Mouse (Mus musculus) C2C12 (cell line): Measurements from ENCODE around the gene Sertad3. TPM values are rescaled to one million over a fixed set of nuclear protein-coding genes. Genes with fewer than 3 reads are reported as not detected.
A peak's percentile ranks its signal among the peaks of the same experiment; 100 is the strongest.

Experiments used
- H3K27me3 ChIP-seq: one replicate; pipeline ENCODE4 v1.6.1; 2011; ENCODE audit not compliant: control insufficient read depth, insufficient read depth, insufficient read length
- H3K36me3 ChIP-seq: one replicate; pipeline ENCODE4 v1.6.1; 2011; ENCODE audit not compliant: control insufficient read depth, insufficient read depth
- H3K4me3 ChIP-seq: one replicate; pipeline ENCODE4 v1.5.1; 2011; ENCODE audit warnings: mild to moderate bottlenecking, control low read depth; ENCODE audit not compliant: poor library complexity, insufficient read depth, severe bottlenecking
- H3K79me2 ChIP-seq: one replicate; pipeline ENCODE4 v1.6.1; 2011; ENCODE audit not compliant: control insufficient read depth, insufficient read depth
- H3K79me3 ChIP-seq: one replicate; pipeline ENCODE4 v1.6.1; 2011; ENCODE audit warnings: low read depth, control low read depth
- H3ac ChIP-seq: one replicate; pipeline ENCODE3; 2011; ENCODE audit warnings: low read depth; ENCODE audit not compliant: control insufficient read depth, insufficient read length
- CEBPB ChIP-seq: IDR thresholded peaks from one replicate; pipeline ENCODE4 v1.6.1; 2011; ENCODE audit warnings: low read depth, mild to moderate bottlenecking, control low read depth, moderate library complexity
- CTCF ChIP-seq: IDR thresholded peaks from one replicate; pipeline ENCODE4 v1.5.1; 2011; ENCODE audit not compliant: control insufficient read depth, insufficient read depth, insufficient read length
- FOSL1 ChIP-seq: IDR thresholded peaks from one replicate; pipeline ENCODE4 v1.8.0; 2011; ENCODE audit warnings: mild to moderate bottlenecking, low read length; ENCODE audit not compliant: poor library complexity, insufficient read depth, severe bottlenecking
- MAX ChIP-seq: IDR thresholded peaks from one replicate; pipeline ENCODE4 v1.6.1; 2011; ENCODE audit warnings: mild to moderate bottlenecking, control low read depth
- MYOD1 ChIP-seq: IDR thresholded peaks from one replicate; pipeline ENCODE4 v1.6.1; 2011; ENCODE audit warnings: low read depth; ENCODE audit not compliant: control insufficient read depth, insufficient read length
- MYOG ChIP-seq: IDR thresholded peaks from one replicate; pipeline ENCODE4 v1.6.1; 2011; ENCODE audit not compliant: control insufficient read depth, insufficient read length; ENCODE audit errors: extremely low read depth
- USF1 ChIP-seq: IDR thresholded peaks from one replicate; pipeline ENCODE4 v1.6.1; 2011; ENCODE audit warnings: low read depth, mild to moderate bottlenecking, control low read depth, moderate library complexity
- polyA plus RNA-seq: library from polyadenylated mRNA; unstranded; fragments of >200 nt; fragmentation: generic; extraction: Trizol; gene quantifications from one replicate; pipeline ENCODE4 v1.2.1, GENCODE M21; 2012; ENCODE audit warnings: missing spikeins

The Sertad3 gene
- polyA plus RNA-seq, 1 experiment: 12.5 TPM

DNA sequence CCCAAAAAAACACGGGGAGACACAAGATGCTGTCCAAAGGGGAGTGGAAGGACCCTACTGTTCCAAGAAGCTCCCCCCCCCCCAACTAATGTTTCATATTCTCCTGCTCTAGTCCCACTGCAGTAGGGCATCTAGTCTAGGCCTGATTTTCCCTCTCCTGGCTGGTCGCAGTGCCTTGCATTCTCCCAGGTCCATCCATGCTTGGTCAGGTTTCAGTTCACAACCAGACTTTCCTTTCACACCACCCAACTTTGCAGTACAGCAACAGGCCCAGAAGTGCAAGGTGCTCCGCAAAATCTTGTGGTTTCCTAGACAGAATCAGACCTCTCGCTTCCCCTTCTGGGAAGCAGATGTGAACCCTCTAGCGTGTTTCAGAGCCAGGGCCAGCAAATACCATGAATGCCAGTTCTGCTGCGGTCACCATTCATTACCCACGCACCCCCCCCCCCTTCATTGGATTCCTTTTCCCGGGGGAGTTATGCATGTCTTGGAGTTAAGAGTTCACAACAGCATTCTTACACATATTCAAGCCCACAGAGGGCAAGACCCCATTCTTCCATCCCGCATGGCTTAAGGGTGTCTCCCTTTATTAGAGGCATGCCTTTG is 33.3 kb downstream of the Sertad3 start:
- peaks cover 2% of the 10 kb centered on the region for H3K79me3 ChIP-seq
- peaks cover 8% of the 10 kb centered on the region for H3K79me2 ChIP-seq
- H3K27me3 ChIP-seq: no peaks in the 10 kb centered on the region
- H3K4me3 ChIP-seq: no peak overlapping the region
- no peak overlapping the region for H3ac ChIP-seq
- no peaks in the 10 kb centered on the region for H3K36me3 ChIP-seq
- TF ChIP-seq MYOG (no peak), USF1 (no peak), FOSL1 (no peak), CTCF (no peak), CEBPB (no peak), MYOD1 (no peak), MAX (no peak)

DNA sequence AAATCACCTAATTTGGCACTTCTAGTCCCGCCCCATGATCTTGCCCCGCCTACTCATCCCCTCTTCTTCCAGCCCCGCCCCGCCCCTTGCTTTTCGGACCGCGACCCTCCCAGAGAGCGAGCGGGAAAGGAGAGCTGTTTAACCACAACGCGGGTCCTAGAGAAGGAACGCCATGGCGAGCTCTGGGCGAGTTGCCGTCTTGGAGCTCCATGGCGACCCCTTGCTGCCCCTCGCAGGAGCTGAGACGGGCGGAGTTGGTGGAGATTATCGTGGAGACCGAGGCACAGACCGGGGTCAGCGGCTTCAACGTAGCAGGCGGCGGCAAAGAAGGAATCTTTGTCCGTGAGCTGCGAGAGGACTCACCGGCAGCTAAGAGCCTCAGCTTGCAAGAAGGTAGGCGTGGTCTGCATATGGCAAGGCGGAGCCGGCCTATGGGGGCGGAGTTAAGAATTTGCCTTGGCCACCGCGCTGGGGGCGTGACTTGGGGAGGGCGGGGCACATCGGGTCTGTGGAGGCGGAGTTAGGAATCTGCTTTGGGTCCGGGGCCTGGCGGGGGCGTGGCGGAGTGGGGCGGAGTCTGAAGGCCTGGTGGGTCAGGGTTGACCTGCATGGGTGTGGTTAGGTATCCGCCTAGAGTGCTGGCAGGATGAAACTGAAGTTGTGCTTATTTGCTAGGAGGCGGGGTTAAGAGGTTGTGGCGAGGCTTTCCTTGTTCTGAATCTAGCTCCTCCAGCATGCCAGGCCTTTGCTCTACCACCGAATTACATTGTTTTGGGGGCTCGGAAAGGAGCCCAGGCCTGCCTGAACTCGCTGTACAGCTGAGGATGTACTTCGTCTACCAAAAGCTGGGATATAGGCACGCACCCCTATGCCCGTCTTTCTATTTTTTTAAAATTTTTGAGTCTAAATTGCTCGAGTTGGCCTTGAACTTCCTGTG is 34.4 kb downstream of the Sertad3 start:
- TF ChIP-seq MAX (no peak), CEBPB (no peak), MYOD1 (no peak), FOSL1 (no peak), USF1 (no peak), MYOG (no peak), CTCF (no peak)
- peaks cover 8% of the 10 kb centered on the region for H3K79me2 ChIP-seq
- no peaks in the 10 kb centered on the region for H3K27me3 ChIP-seq
- H3K36me3 ChIP-seq: no peaks in the 10 kb centered on the region
- peak overlapping the region; percentile 31 for H3K4me3 ChIP-seq
- peak overlapping the region; percentile 77 for H3ac ChIP-seq
- peaks cover 2% of the 10 kb centered on the region for H3K79me3 ChIP-seq

DNA sequence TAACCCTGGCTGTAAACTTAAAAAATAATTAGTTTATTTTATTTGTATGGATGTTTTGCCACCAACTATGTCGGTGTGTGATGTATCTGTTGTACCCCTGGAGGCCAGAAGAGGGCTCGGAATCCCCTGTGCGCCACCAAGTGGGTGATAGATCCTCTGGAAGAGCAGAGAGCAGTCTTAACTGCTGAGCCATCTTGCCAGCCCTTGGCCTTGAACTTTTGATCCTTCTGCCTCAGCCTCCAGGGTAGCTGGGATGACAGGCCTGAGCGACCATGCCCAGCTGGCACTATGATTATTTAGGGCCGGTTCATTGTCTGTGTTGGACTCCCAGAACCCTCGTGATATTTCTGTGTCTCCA is 35.1 kb downstream of the Sertad3 start:
- H3K79me3 ChIP-seq: peaks cover 2% of the 10 kb centered on the region
- H3ac ChIP-seq: no peak overlapping the region
- H3K79me2 ChIP-seq: peaks cover 8% of the 10 kb centered on the region
- TF ChIP-seq MYOD1: no peak
- no peak for TF ChIP-seq USF1
- peak; percentile 62 for TF ChIP-seq CTCF
- no peak for TF ChIP-seq CEBPB
- TF ChIP-seq MYOG: no peak
- peak overlapping the region; percentile 24 for H3K4me3 ChIP-seq
- H3K36me3 ChIP-seq: no peaks in the 10 kb centered on the region
- no peaks in the 10 kb centered on the region for H3K27me3 ChIP-seq

DNA sequence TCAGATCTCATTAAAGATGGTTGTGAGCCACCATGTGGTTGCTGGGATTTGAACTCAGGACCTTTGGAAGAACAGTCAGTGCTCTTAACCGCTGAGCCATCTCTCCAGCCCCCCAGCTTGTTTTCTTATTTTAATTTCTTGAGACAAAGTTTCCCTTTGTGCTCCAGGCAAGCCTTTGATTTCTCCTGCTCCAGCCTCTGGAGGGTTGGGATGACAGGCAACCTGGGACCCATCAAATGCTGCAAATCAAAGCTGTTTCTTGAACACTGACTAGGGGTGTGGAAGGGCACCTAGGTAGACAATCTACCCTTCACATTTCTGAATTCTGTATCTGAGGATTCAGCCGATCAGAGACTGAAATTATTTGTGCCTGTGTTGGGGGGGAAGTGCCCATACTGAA is 37.2 kb downstream of the Sertad3 start:
- H3K27me3 ChIP-seq: no peaks in the 10 kb centered on the region
- H3ac ChIP-seq: no peak overlapping the region
- peaks cover 2% of the 10 kb centered on the region for H3K79me3 ChIP-seq
- no peaks in the 10 kb centered on the region for H3K36me3 ChIP-seq
- peaks cover 8% of the 10 kb centered on the region for H3K79me2 ChIP-seq
- no peak for TF ChIP-seq CTCF
- H3K4me3 ChIP-seq: no peak overlapping the region

DNA sequence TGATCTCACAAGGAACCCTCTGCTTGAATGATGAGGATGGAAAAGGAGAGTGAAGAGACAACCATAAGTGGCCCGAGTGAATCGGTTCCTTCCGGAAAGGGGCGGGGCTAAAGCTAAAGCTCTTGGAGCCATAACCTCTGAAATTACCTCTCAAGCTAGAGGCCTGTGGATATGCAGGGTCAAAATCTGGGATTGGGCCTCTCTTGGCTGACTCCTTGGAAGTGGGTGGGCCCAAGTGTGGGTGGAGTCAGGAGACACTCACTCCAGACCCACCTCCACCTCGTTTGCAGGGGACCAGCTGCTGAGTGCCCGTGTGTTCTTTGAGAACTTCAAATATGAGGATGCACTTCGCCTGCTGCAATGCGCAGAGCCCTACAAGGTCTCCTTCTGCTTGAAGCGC is 41.4 kb downstream of the Sertad3 start:
- no peaks in the 10 kb centered on the region for H3K36me3 ChIP-seq
- no peaks in the 10 kb centered on the region for H3K79me3 ChIP-seq
- no peaks in the 10 kb centered on the region for H3K27me3 ChIP-seq
- no peak for TF ChIP-seq MAX
- TF ChIP-seq FOSL1: no peak
- TF ChIP-seq MYOG: no peak
- TF ChIP-seq CTCF: no peak
- no peak for TF ChIP-seq MYOD1
- no peak for TF ChIP-seq CEBPB
- TF ChIP-seq USF1: no peak
- no peaks in the 10 kb centered on the region for H3K79me2 ChIP-seq
- H3ac ChIP-seq: no peak overlapping the region
- H3K4me3 ChIP-seq: no peak overlapping the region
